Mouse (Mus musculus) small intestine, adult 2 months (tissue): ENCODE data around the gene Serpinc1.

Source experiments
- CTCF ChIP-seq: fragments of 200-500 bp; IDR thresholded peaks from 2 replicates; pipeline ENCODE4 v1.5.1; 2012; ENCODE audit warnings: low read depth, mild to moderate bottlenecking, control low read depth, inconsistent platforms, low read length, moderate library complexity, mixed read lengths; ENCODE audit not compliant: insufficient replicate concordance, insufficient read length; ENCODE audit errors: extremely low read depth
- POLR2A ChIP-seq: fragments of 200-500 bp; IDR thresholded peaks from 2 replicates; pipeline ENCODE4 v1.6.1; 2012; ENCODE audit warnings: low read depth, mild to moderate bottlenecking, control low read depth, inconsistent platforms, low read length, moderate library complexity

- no peak for TF ChIP-seq POLR2A
- TF ChIP-seq CTCF: no peak
Observed at GRCm38 (mm10) chr1:160935551-160935950, 42.8 kb upstream of the Serpinc1 start.
